Mouse (Mus musculus) midbrain, postnatal 0 days (tissue): ENCODE results near the gene Gm4131. TPM values are rescaled to one million over a fixed set of nuclear protein-coding genes. Genes with fewer than 3 reads are reported as not detected.
"Not testable (repeated sequence)": the region's sequence is repeated elsewhere in the genome, so short reads cannot be mapped to it uniquely, and the experiment has no call there.

Experiments
- ATAC-seq: fragments of 200-750 bp; cut with Nextera tagmentation; 2 replicates; pipeline ENCODE4 v1.8.0; 2017; ENCODE audit warnings: moderate number of reproducible peaks, mild to moderate bottlenecking, moderate TSS enrichment, moderate library complexity; ENCODE audit not compliant: low FRiP score
- DNase-seq: peaks from one replicate; pipeline ENCODE4 v3.0.0-alpha.2; 2015; ENCODE audit warnings: low spot score
- H3K27ac ChIP-seq: fragments of 300-500 bp; sonication (generic); 2 replicates; pipeline ENCODE4 v1.5.1; 2014; ENCODE audit warnings: low read depth, mild to moderate bottlenecking, low read length, mixed read lengths
- H3K27me3 ChIP-seq: fragments of 300-500 bp; sonication (generic); 2 replicates; pipeline ENCODE4 v1.6.1; 2014; ENCODE audit warnings: low read length, control low read depth, mixed read lengths; ENCODE audit not compliant: insufficient read depth
- H3K36me3 ChIP-seq: fragments of 300-500 bp; sonication (generic); 2 replicates; pipeline ENCODE4 v1.6.1; 2014; ENCODE audit warnings: low read length, control low read depth, mixed read lengths; ENCODE audit not compliant: insufficient read depth
- H3K4me1 ChIP-seq: fragments of 300-500 bp; sonication (generic); 2 replicates; pipeline ENCODE4 v1.6.1; 2014; ENCODE audit warnings: mild to moderate bottlenecking, control low read depth, antibody characterized with exemption, low read length, mixed read lengths; ENCODE audit not compliant: insufficient read depth
- H3K4me2 ChIP-seq: fragments of 300-500 bp; sonication (generic); 2 replicates; pipeline ENCODE4 v1.6.1; 2014; ENCODE audit warnings: low read depth, mild to moderate bottlenecking, low read length, mixed read lengths; ENCODE audit not compliant: poor library complexity, severe bottlenecking
- H3K4me3 ChIP-seq: fragments of 300-500 bp; sonication (generic); 2 replicates; pipeline ENCODE4 v1.5.1; 2014; ENCODE audit warnings: low read depth, mild to moderate bottlenecking, low read length, moderate library complexity
- H3K9ac ChIP-seq: fragments of 300-500 bp; sonication (generic); replicated peaks from 2 replicates; pipeline ENCODE4 v1.6.1; 2014; ENCODE audit warnings: mild to moderate bottlenecking, low read length, moderate library complexity, mixed read lengths; ENCODE audit not compliant: poor library complexity, severe bottlenecking
- H3K9me3 ChIP-seq: fragments of 300-500 bp; sonication (generic); 2 replicates; pipeline ENCODE4 v1.6.1; 2016; ENCODE audit warnings: low read length, control low read depth
- CTCF ChIP-seq: IDR thresholded peaks from 2 replicates; pipeline ENCODE4 v1.5.1; 2016; ENCODE audit warnings: antibody characterized with exemption, mild to moderate bottlenecking
- WGBS: fragments of 180-500 bp; shearing (Covaris S2); extraction: QIAGEN DNeasy Blood & Tissue Kit; methylation state at CpG from one replicate; pipeline ENCODE4 v1.1.7; 2014; 5-methylcytosine and 5-hydroxymethylcytosine counted together
- polyA plus RNA-seq: library from polyadenylated mRNA; unstranded; fragments of >200 nt; fragmentation: Nextera tagmentation; extraction: Ambion mirVana; gene quantifications from 2 replicates; pipeline ENCODE4 v1.2.1, GENCODE M21; 2015
- total RNA-seq: library from RNA; depleted of rRNA; stranded (reverse); fragments of >200 nt; gene quantifications from 2 replicates; pipeline ENCODE4 v1.2.3, GENCODE M21; 2014; rRNA removed

The Gm4131 gene
- not detected in 2 replicates for total RNA-seq
- 0.14 TPM in 1 of 2 replicates, not detected in the other for polyA plus RNA-seq

- H3K36me3 ChIP-seq, H3K27me3 ChIP-seq, H3K9ac ChIP-seq, H3K4me3 ChIP-seq, H3K9me3 ChIP-seq, H3K4me1 ChIP-seq, H3K4me2 ChIP-seq, H3K27ac ChIP-seq, DNase-seq, ATAC-seq: not testable (repeated sequence)
- 56% methylated on average over 9 of the region's 9 CpGs for WGBS
These were observed at the start of gene Gm4131 for GRCm38 (mm10) chr14:62566821-62567220. Gene Gm4131 (minus strand): TSS chr14:62566921.

DNA sequence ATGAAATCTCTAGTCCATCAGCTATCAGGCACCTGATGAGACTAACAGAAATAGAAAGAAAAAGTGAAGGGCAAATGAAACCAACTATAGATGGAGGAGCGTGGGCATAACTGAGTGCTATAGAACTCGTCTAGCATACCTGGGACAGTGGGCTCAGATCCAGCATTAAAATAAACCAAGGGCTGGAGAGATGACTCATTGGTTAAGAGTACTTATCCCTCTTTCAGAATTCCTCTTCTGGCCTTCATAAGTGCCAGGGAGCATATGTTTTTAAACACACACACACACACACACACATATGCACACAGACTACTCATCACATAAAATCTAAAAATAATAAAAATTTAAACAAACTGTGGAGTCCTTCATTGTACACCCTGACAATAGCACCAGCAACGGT lies 43.2 kb upstream of the Gm4131 start:
- H3K4me2 ChIP-seq: no peak overlapping the region
- no peaks in the 10 kb centered on the region for H3K4me1 ChIP-seq
- no peak overlapping the region for H3K9ac ChIP-seq
- no peaks in the 10 kb centered on the region for H3K27me3 ChIP-seq
- WGBS: 86% methylated on average over 3 of the region's 3 CpGs
- DNase-seq: no peak
- H3K4me3 ChIP-seq: no peak overlapping the region
- ATAC-seq: no peak
- peaks cover 18% of the 10 kb centered on the region for H3K36me3 ChIP-seq
- TF ChIP-seq CTCF: no peak
- no peak overlapping the region for H3K27ac ChIP-seq
- no peaks in the 10 kb centered on the region for H3K9me3 ChIP-seq

- no peak overlapping the region for H3K4me3 ChIP-seq
- peak; percentile 58 for TF ChIP-seq CTCF
- H3K27ac ChIP-seq: no peak overlapping the region; the same call in 1 of the 2 replicates
- no peaks in the 10 kb centered on the region for H3K4me1 ChIP-seq
- DNase-seq: peak; percentile 83
- no peak overlapping the region for H3K9ac ChIP-seq
- peaks cover 18% of the 10 kb centered on the region for H3K36me3 ChIP-seq
- no peaks in the 10 kb centered on the region for H3K27me3 ChIP-seq
- peak; percentile 66; the same call in 1 of the 2 replicates for ATAC-seq
- whole genome bisulfite sequencing: 64% methylated on average over 8 of the region's 8 CpGs
- no peak overlapping the region for H3K4me2 ChIP-seq
- H3K9me3 ChIP-seq: no peaks in the 10 kb centered on the region
These were observed 41.1 kb upstream of the Gm4131 start for GRCm38 (mm10) chr14:62607791-62608196.

GRCm38 (mm10) chr14:62602869-62603268 lies 36.1 kb upstream of the Gm4131 start:
- WGBS: 94% methylated on average over 1 of the region's 1 CpGs
- no peak overlapping the region for H3K4me3 ChIP-seq
- no peak for DNase-seq
- no peak for TF ChIP-seq CTCF
- no peak overlapping the region for H3K9ac ChIP-seq
- H3K4me1 ChIP-seq: no peaks in the 10 kb centered on the region
- no peak overlapping the region for H3K4me2 ChIP-seq
- H3K27ac ChIP-seq: no peak overlapping the region
- no peaks in the 10 kb centered on the region for H3K27me3 ChIP-seq
- H3K36me3 ChIP-seq: peaks cover 15% of the 10 kb centered on the region
- no peak for ATAC-seq
- no peaks in the 10 kb centered on the region for H3K9me3 ChIP-seq

- Histone ChIP-seq H3K9ac (no peak overlapping the region), H3K27ac (no peak overlapping the region), H3K4me3 (no peak overlapping the region), H3K4me1 (no peaks in the 10 kb centered on the region), H3K36me3 (peaks cover 11% of the 10 kb centered on the region), H3K27me3 (no peaks in the 10 kb centered on the region), H3K4me2 (no peak overlapping the region), H3K9me3 (no peaks in the 10 kb centered on the region)
- ATAC-seq (no peak), DNase-seq (peak; percentile 24)
- 42% methylated on average over 1 of the region's 1 CpGs for WGBS
- no peak for TF ChIP-seq CTCF
These were observed 35.5 kb upstream of the Gm4131 start for GRCm38 (mm10) chr14:62602271-62602670.

DNA sequence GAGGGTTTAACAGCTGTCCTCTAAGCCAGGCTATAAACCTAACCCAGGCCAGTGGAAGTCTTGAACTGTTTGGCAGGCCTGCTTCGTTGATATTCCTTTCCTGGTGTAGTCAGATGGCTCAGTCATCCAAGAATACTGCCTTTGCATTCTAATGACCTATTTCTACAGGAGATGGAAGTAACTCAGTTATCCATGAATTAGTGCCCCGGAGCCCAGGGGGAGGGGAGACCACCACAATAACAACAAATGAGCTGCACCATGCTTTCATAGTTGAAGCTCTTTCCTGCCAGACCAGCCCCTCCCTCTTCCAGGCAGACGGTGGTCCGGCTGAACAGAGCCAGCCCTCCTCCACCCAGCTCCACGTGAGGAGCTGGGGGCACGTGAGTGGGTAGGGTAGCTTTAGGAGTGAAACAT lies 33.4 kb upstream of the Gm4131 start:
- Histone ChIP-seq H3K4me3 (no peak overlapping the region), H3K36me3 (no peaks in the 10 kb centered on the region), H3K4me1 (no peaks in the 10 kb centered on the region), H3K4me2 (no peak overlapping the region), H3K9me3 (no peaks in the 10 kb centered on the region), H3K27ac (no peak overlapping the region), H3K9ac (no peak overlapping the region), H3K27me3 (no peaks in the 10 kb centered on the region)
- TF ChIP-seq CTCF: no peak
- 34% methylated on average over 6 of the region's 6 CpGs for WGBS
- ATAC-seq (no peak), DNase-seq (peak; percentile 34)
